Mouse (Mus musculus) hindbrain, embryonic 14.5 days (tissue): ENCODE results near the gene Rbms3. TPM values are rescaled to one million over a fixed set of nuclear protein-coding genes. Genes with fewer than 3 reads are reported as not detected.

ENCODE experiments used
- ATAC-seq: fragments of 200-750 bp; cut with Nextera tagmentation; 2 replicates; pipeline ENCODE4 v1.8.0; 2017; ENCODE audit warnings: moderate number of reproducible peaks, mild to moderate bottlenecking, moderate TSS enrichment, moderate library complexity; ENCODE audit not compliant: low FRiP score
- DNase-seq: peaks from one replicate; pipeline ENCODE4 v3.0.0-alpha.2; 2015; ENCODE audit warnings: low spot score
- H3K27ac ChIP-seq: fragments of 300-500 bp; sonication (generic); 2 replicates; pipeline ENCODE4 v1.5.1; 2014; ENCODE audit warnings: mild to moderate bottlenecking, moderate library complexity
- H3K27me3 ChIP-seq: fragments of 300-500 bp; sonication (generic); 2 replicates; pipeline ENCODE4 v1.6.1; 2014; ENCODE audit warnings: mild to moderate bottlenecking, low read length, mixed read lengths; ENCODE audit not compliant: control insufficient read depth, insufficient read depth
- H3K36me3 ChIP-seq: fragments of 300-500 bp; sonication (generic); replicated peaks from 2 replicates; pipeline ENCODE4 v1.6.1; 2014; ENCODE audit not compliant: control insufficient read depth, insufficient read depth
- H3K4me1 ChIP-seq: fragments of 300-500 bp; sonication (generic); replicated peaks from 2 replicates; pipeline ENCODE4 v1.6.1; 2014; ENCODE audit warnings: antibody characterized with exemption, low read length, mixed read lengths; ENCODE audit not compliant: control insufficient read depth, insufficient read depth
- H3K4me2 ChIP-seq: fragments of 300-500 bp; sonication (generic); replicated peaks from 2 replicates; pipeline ENCODE4 v1.6.1; 2014; ENCODE audit warnings: mild to moderate bottlenecking, moderate library complexity
- H3K4me3 ChIP-seq: fragments of 300-500 bp; sonication (generic); replicated peaks from 2 replicates; pipeline ENCODE4 v1.5.1; 2014; ENCODE audit warnings: mild to moderate bottlenecking, low read length
- H3K9ac ChIP-seq: fragments of 300-500 bp; sonication (generic); 2 replicates; pipeline ENCODE4 v1.6.1; 2014
- H3K9me3 ChIP-seq: fragments of 300-500 bp; sonication (generic); 2 replicates; pipeline ENCODE4 v1.6.1; 2016; ENCODE audit warnings: low read length; ENCODE audit not compliant: control insufficient read depth
- WGBS: fragments of 180-500 bp; shearing (Covaris S2); extraction: QIAGEN DNeasy Blood & Tissue Kit; methylation state at CpG from one replicate; pipeline ENCODE4 v1.1.7; 2014; 5-methylcytosine and 5-hydroxymethylcytosine counted together
- polyA plus RNA-seq: library from polyadenylated mRNA; unstranded; fragments of >200 nt; fragmentation: Nextera tagmentation; extraction: Ambion mirVana; gene quantifications from 2 replicates; pipeline ENCODE4 v1.2.1, GENCODE M21; 2014

Rbms3 gene
- polyA plus RNA-seq, 1 experiment from 2014 or later = 83.7 TPM

DNA sequence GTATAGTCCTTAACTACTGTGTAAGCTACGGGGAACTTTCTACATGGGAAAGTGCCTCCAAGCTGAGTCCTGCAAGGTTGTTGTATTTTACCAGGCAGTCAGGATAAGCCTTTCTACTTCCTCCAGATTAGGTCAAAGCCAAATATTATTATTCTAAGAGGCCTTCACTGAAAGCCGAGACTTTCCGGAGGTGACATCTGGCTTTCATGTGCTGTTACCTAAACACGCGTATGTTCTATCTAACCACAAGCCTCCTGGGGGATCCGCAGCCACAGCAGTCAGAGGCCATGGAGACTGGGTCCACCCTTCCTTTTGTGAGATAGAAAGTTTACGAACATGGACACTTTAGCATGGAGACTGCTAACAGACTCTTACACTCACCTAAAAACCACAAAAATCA lies 552.2 kb downstream of the Rbms3 start:
- H3K9ac ChIP-seq = no peak overlapping the region
- H3K27me3 ChIP-seq = no peaks in the 10 kb centered on the region
- H3K27ac ChIP-seq = no peak overlapping the region
- H3K4me3 ChIP-seq = no peak overlapping the region
- H3K4me2 ChIP-seq = no peak overlapping the region
- 76% methylated on average over 7 of the region's 7 CpGs for WGBS
- DNase-seq = no peak
- H3K9me3 ChIP-seq = no peaks in the 10 kb centered on the region
- peaks cover 14% of the 10 kb centered on the region; the same call in 1 of the 2 replicates for H3K4me1 ChIP-seq
- ATAC-seq = no peak
- H3K36me3 ChIP-seq = no peaks in the 10 kb centered on the region

DNA sequence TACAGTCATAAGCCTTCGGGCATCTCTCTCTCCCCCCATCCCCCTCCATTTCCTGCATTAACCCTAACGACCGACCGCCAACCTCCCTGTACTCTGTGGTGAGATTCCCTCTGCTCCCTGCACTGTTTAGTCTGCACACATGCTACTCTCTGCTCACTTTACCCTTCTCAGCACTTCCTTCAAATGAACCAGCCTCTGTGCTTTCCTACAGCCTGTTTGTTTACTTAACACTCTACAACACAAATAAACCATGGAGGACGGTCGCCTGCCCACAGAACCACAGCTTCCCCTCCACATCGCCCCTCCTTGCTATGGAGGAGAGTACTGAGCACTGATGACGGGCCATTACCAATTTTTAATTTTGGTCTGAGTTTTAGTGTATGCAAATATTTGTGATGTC lies 552.9 kb downstream of the Rbms3 start:
- H3K4me3 ChIP-seq = no peak overlapping the region
- H3K36me3 ChIP-seq = no peaks in the 10 kb centered on the region
- H3K9ac ChIP-seq = no peak overlapping the region
- 81% methylated on average over 8 of the region's 8 CpGs for WGBS
- no peak for ATAC-seq
- no peak for DNase-seq
- no peak overlapping the region for H3K27ac ChIP-seq
- H3K27me3 ChIP-seq = no peaks in the 10 kb centered on the region
- H3K4me2 ChIP-seq = no peak overlapping the region
- no peaks in the 10 kb centered on the region for H3K9me3 ChIP-seq
- peaks cover 16% of the 10 kb centered on the region; the same call in 1 of the 2 replicates for H3K4me1 ChIP-seq

DNA sequence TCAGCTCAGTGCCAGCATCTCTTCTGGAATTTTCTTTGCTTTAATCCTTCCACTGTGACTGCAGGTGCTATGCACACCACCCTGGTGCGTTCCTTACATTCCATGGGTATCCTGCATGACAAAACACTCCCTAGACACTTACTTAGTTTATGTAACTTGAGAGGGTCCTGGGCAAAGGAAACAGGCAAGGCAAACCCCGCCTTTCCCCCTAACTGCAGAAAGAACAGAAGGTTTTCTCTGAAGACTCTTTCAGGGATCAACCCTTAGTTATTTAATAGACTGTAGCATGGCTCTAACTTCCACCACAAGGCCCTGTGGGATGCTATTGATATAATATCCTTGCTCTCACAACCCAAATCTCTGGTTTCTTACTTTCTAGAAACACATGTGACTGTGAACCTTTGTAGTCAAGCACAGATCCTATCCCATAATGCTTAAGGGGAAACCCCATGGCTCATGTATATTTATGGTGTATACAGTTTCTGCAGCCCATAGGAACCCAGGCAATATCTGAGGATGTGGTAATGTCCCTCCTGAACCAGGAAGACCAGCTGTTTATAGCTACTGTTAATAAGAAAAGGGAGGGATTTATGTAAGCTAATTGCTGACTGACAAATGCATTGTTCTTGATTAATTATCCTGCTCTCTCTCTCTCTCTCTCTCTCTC lies 557.1 kb downstream of the Rbms3 start:
- no peak for DNase-seq
- Histone ChIP-seq H3K9me3 (no peaks in the 10 kb centered on the region), H3K4me1 (peaks cover 10% of the 10 kb centered on the region; the same call in 1 of the 2 replicates), H3K27ac (peak overlapping the region; percentile 40; the same call in 1 of the 2 replicates), H3K4me3 (no peak overlapping the region), H3K27me3 (no peaks in the 10 kb centered on the region), H3K36me3 (no peaks in the 10 kb centered on the region), H3K9ac (no peak overlapping the region), H3K4me2 (no peak overlapping the region)
- 47% methylated on average over 2 of the region's 2 CpGs for WGBS
- ATAC-seq = no peak

- peaks cover 10% of the 10 kb centered on the region; the same call in 1 of the 2 replicates for H3K4me1 ChIP-seq
- H3K4me2 ChIP-seq = no peak overlapping the region
- H3K27me3 ChIP-seq = no peaks in the 10 kb centered on the region
- no peak overlapping the region for H3K9ac ChIP-seq
- DNase-seq (no peak), ATAC-seq (no peak)
- WGBS = 91% methylated on average over 2 of the region's 2 CpGs
- no peaks in the 10 kb centered on the region for H3K36me3 ChIP-seq
- no peak overlapping the region for H3K4me3 ChIP-seq
- no peaks in the 10 kb centered on the region for H3K9me3 ChIP-seq
- no peak overlapping the region for H3K27ac ChIP-seq
Observed at GRCm38 (mm10) chr9:117070616-117071015, 559.1 kb downstream of the Rbms3 start.

GRCm38 (mm10) chr9:117069232-117069631 lies 560.5 kb downstream of the Rbms3 start:
- Histone ChIP-seq H3K4me2 (no peak overlapping the region), H3K9me3 (no peaks in the 10 kb centered on the region), H3K4me3 (no peak overlapping the region), H3K27ac (no peak overlapping the region), H3K9ac (no peak overlapping the region), H3K4me1 (peaks cover 10% of the 10 kb centered on the region; the same call in 1 of the 2 replicates), H3K27me3 (no peaks in the 10 kb centered on the region), H3K36me3 (no peaks in the 10 kb centered on the region)
- DNase-seq (no peak), ATAC-seq (no peak)
- WGBS = 100% methylated on average over 1 of the region's 1 CpGs

GRCm38 (mm10) chr9:117067703-117068419 lies 561.9 kb downstream of the Rbms3 start:
- Histone ChIP-seq H3K27me3 (no peaks in the 10 kb centered on the region), H3K27ac (no peak overlapping the region), H3K4me3 (no peak overlapping the region), H3K9ac (no peak overlapping the region), H3K4me1 (peaks cover 6% of the 10 kb centered on the region; the same call in 1 of the 2 replicates), H3K9me3 (no peaks in the 10 kb centered on the region), H3K4me2 (no peak overlapping the region), H3K36me3 (no peaks in the 10 kb centered on the region)
- 81% methylated on average over 11 of the region's 11 CpGs for WGBS
- no peak for ATAC-seq
- DNase-seq = no peak

DNA sequence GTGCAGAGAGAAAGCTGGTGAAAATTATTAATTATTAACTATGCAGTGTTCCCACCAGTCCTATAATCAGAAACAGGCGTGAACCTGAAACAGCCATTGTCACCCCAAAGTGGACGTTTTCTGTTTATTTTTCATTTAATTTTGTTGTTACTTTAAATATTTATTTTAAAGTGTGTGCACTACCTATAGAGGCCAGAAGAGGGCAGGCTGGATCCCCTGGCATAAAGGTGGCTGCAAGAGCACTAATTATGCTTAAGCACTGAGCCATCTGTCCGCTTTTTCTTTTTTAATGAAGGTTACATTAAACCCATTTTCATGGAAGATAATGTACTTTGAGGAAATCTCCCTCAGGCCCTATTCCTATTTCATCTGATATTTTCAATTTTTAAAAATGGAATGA lies 563.2 kb downstream of the Rbms3 start:
- ATAC-seq (no peak), DNase-seq (no peak)
- Histone ChIP-seq H3K4me3 (no peak overlapping the region), H3K36me3 (no peaks in the 10 kb centered on the region), H3K27me3 (no peaks in the 10 kb centered on the region), H3K4me1 (no peaks in the 10 kb centered on the region), H3K4me2 (no peak overlapping the region), H3K27ac (no peak overlapping the region), H3K9me3 (no peaks in the 10 kb centered on the region), H3K9ac (no peak overlapping the region)
- 85% methylated on average over 3 of the region's 3 CpGs for WGBS

GRCm38 (mm10) chr9:117065601-117066000 lies 564.1 kb downstream of the Rbms3 start:
- DNase-seq = no peak
- H3K36me3 ChIP-seq = no peaks in the 10 kb centered on the region
- no peaks in the 10 kb centered on the region for H3K4me1 ChIP-seq
- H3K4me2 ChIP-seq = no peak overlapping the region
- 88% methylated on average over 6 of the region's 6 CpGs for WGBS
- H3K27ac ChIP-seq = no peak overlapping the region
- no peaks in the 10 kb centered on the region for H3K27me3 ChIP-seq
- H3K9ac ChIP-seq = no peak overlapping the region
- no peak for ATAC-seq
- H3K4me3 ChIP-seq = no peak overlapping the region
- no peaks in the 10 kb centered on the region for H3K9me3 ChIP-seq

GRCm38 (mm10) chr9:117059586-117059985 lies 570.1 kb downstream of the Rbms3 start:
- H3K27ac ChIP-seq = no peak overlapping the region
- H3K4me1 ChIP-seq = no peaks in the 10 kb centered on the region
- H3K36me3 ChIP-seq = no peaks in the 10 kb centered on the region
- no peak overlapping the region for H3K4me3 ChIP-seq
- no peak overlapping the region for H3K9ac ChIP-seq
- DNase-seq = no peak
- WGBS = 93% methylated on average over 1 of the region's 1 CpGs
- ATAC-seq = no peak
- H3K4me2 ChIP-seq = no peak overlapping the region
- no peaks in the 10 kb centered on the region for H3K9me3 ChIP-seq
- H3K27me3 ChIP-seq = no peaks in the 10 kb centered on the region
